Mouse (Mus musculus): ENCODE results near the gene Shisal1. TPM values are rescaled to one million over a fixed set of nuclear protein-coding genes. Genes with fewer than 3 reads are reported as not detected.

Shisal1 gene
- total and polyA plus RNA-seq, 3 experiments = not detected

DNA sequence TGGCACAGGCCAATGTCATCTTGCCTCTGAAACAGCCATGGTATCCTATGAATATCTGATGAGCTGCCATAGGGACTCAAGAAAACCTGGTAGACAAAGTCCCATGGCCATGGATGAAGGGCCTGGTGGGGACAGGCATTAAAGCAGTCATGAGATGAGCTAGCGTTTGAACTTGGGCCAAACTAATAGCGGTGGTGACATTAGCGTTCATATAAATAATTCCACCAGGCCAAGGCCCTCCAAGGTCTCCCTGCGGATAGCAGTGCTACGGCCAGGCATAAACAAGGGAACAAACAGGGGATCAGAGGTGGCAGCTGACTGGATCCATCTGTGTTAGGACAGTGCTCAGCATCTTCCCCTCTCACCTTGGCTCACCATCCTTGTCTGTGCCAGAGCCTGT lies 21.2 kb downstream of the Shisal1 start:
- Histone ChIP-seq H3K36me3 (replicated peaks in 1 of 2; ENCODE audit: control insufficient read depth in 1 of 2, insufficient read depth in 1 of 2, low read length in 1 of 2) (no peaks in the 10 kb centered on the region), H3K4me1 (ENCODE audit: control insufficient read depth in 1 of 2, insufficient read depth in 2 of 2) (no peaks in the 10 kb centered on the region), H3K79me2 (replicated peaks; ENCODE audit: control insufficient read depth, extremely low read depth, insufficient read depth, poor library complexity, severe bottlenecking) (no peaks in the 10 kb centered on the region), H3K27ac (ENCODE audit: insufficient read depth, low read depth) (no peak overlapping the region), H3K9ac (ENCODE audit: insufficient read depth, low read depth) (no peak overlapping the region), H3K27me3 (replicated peaks) (peaks cover 90% of the 10 kb centered on the region), H3K9me3 (replicated peaks; ENCODE audit: low read length) (no peaks in the 10 kb centered on the region), H3K4me2 (ENCODE audit: insufficient read depth, low read depth, poor library complexity, severe bottlenecking) (no peak overlapping the region), H3K4me3 (replicated peaks in 1 of 3; ENCODE audit: low read depth in 2 of 3, low read length in 2 of 3, poor library complexity in 1 of 3) (no peak overlapping the region)
- in situ Hi-C loops (cut with MboI; ENCODE audit: low pct_ligation_motif_present, low pct_unique_long_range_greater_than_20kb, low sequenced_read_pairs) (no loop called here), dilution Hi-C loops (cut with MboI; ENCODE audit: extremely low pct_ligation_motif_present, extremely low pct_unique_long_range_greater_than_20kb, low sequenced_read_pairs) (no loop called here)
- TF ChIP-seq UBTF (IDR thresholded peaks at IDR 0.05; ENCODE audit: low read depth, low read length) (no peak), CHD2 (IDR thresholded peaks at IDR 0.05; ENCODE audit: low read length) (no peak), EP300 (IDR thresholded peaks at IDR 0.05; ENCODE audit: low read length) (no peak), USF1 (IDR thresholded peaks at IDR 0.05; ENCODE audit: low read depth, low read length) (no peak), JUND (conservative IDR thresholded peaks at IDR 0.05; ENCODE audit: low read depth, low read length) (no peak), MAX (IDR thresholded peaks at IDR 0.05; ENCODE audit: low read length) (no peak), MXI1 (IDR thresholded peaks at IDR 0.05; ENCODE audit: low read depth, low read length) (no peak), BHLHE40 (IDR thresholded peaks at IDR 0.05; ENCODE audit: low read depth, low read length) (no peak), TCF12 (IDR thresholded peaks at IDR 0.05; ENCODE audit: low read depth, low read length) (no peak), IRF4 (IDR thresholded peaks at IDR 0.05; ENCODE audit: low read depth, low read length) (no peak)
- no peak for DNase-seq (ENCODE audit: extremely low read depth)

DNA sequence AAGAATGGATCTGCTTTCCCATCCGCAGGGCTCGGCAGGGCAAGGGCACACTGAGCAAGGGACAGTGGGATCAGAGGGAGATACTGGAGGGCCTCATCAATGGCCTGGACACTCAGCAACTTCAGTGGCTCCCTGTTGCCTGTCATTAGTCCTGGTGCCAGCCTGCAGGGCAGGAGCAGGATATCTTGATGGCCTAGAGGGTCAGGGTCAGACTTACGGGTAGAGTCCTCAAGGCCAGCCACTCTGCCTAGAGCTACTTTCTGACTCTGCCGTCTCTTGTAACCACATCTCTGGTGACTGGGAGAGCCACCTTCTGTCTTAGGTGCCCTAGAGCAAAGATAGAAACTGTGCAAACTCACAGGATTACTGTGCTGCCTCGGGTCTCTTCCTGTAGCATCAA lies 23.1 kb downstream of the Shisal1 start:
- Histone ChIP-seq H3K27ac (ENCODE audit: insufficient read depth, low read depth) (no peak overlapping the region), H3K9ac (ENCODE audit: insufficient read depth, low read depth) (no peak overlapping the region), H3K4me2 (ENCODE audit: insufficient read depth, low read depth, poor library complexity, severe bottlenecking) (no peak overlapping the region), H3K4me1 (ENCODE audit: control insufficient read depth in 1 of 2, insufficient read depth in 2 of 2) (no peaks in the 10 kb centered on the region), H3K27me3 (replicated peaks) (peaks cover 95% of the 10 kb centered on the region), H3K4me3 (replicated peaks in 1 of 3; ENCODE audit: low read depth in 2 of 3, low read length in 2 of 3, poor library complexity in 1 of 3) (no peak overlapping the region), H3K79me2 (replicated peaks; ENCODE audit: control insufficient read depth, extremely low read depth, insufficient read depth, poor library complexity, severe bottlenecking) (no peaks in the 10 kb centered on the region), H3K36me3 (replicated peaks in 1 of 2; ENCODE audit: control insufficient read depth in 1 of 2, insufficient read depth in 1 of 2, low read length in 1 of 2) (no peaks in the 10 kb centered on the region), H3K9me3 (replicated peaks; ENCODE audit: low read length) (no peaks in the 10 kb centered on the region)
- in situ Hi-C loops (cut with MboI; ENCODE audit: low pct_ligation_motif_present, low pct_unique_long_range_greater_than_20kb, low sequenced_read_pairs) (no loop called here), dilution Hi-C loops (cut with MboI; ENCODE audit: extremely low pct_ligation_motif_present, extremely low pct_unique_long_range_greater_than_20kb, low sequenced_read_pairs) (no loop called here)
- DNase-seq (ENCODE audit: extremely low read depth) = no peak
- TF ChIP-seq JUN (IDR thresholded peaks at IDR 0.05; ENCODE audit: insufficient read depth, low read depth, low read length) (no peak), MYC (IDR thresholded peaks at IDR 0.05; ENCODE audit: low read depth, low read length) (no peak), RCOR1 (conservative IDR thresholded peaks at IDR 0.05; ENCODE audit: low read depth, low read length) (no peak), TCF12 (IDR thresholded peaks at IDR 0.05; ENCODE audit: low read depth, low read length) (no peak), USF2 (conservative IDR thresholded peaks at IDR 0.05; ENCODE audit: low read depth, low read length) (no peak), ZMIZ1 (IDR thresholded peaks at IDR 0.05; ENCODE audit: low read depth, low read length) (no peak), CTCF (conservative IDR thresholded peaks at IDR 0.05 in 1 of 2, IDR thresholded peaks at IDR 0.05 in 1 of 2; ENCODE audit: low read depth in 2 of 2, low read length in 2 of 2) (no peak), POLR2A (IDR thresholded peaks at IDR 0.05; ENCODE audit: low read depth, low read length) (no peak), USF1 (IDR thresholded peaks at IDR 0.05; ENCODE audit: low read depth, low read length) (no peak), SIN3A (IDR thresholded peaks at IDR 0.05; ENCODE audit: low read length) (no peak), PAX5 (IDR thresholded peaks at IDR 0.05; ENCODE audit: low read length) (no peak), ZNF384 (IDR thresholded peaks at IDR 0.05; ENCODE audit: low read depth, low read length) (no peak), NRF1 (IDR thresholded peaks at IDR 0.05; ENCODE audit: low read depth, low read length) (no peak)
